Mouse (Mus musculus): ENCODE measurements at regions not wholly inside any gene's neighbourhood (a gene's known extent, or its start where the extent isn't known, plus 50 kb on each side); places are given as distances from the start of the nearest gene placed in this dataset.

DNA sequence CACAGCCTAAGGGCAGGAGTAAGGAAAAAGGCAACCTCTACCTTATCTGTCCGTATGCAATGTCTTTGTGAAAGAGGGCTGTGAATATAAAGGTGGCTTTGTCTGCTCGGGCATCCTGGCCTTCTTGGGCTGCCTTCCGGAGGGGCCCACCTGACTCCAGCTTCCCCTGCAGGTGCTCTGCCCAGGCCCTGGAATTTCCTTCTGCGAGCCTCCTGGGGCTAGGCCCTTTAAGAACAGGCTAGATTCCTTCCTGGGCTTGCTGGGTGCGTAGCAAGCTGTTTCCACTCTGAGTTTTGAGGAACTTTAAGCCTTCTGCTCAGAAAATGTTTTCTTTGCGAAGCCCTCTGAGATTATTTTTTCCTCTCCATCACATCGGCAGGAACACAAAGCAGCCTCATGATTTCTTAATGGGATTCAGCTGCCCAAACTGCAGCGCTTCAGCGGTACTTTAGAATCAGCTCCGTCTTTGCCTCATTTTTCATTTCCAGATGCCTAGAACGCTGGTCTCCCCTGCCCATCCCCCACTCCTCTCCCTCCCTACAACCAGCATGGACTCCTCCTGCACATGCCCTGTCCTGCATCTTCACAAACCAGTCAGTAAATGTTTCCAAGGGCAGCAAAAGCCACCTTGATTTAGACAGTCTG, 72.9 kb upstream of the Frmd6 start:
- no peak for DNase-seq (ENCODE audit: extremely low read depth, low read depth)

- DNase-seq (ENCODE audit: extremely low read depth, low read depth) = no peak
Observed at GRCm38 (mm10) chr12:70752911-70753290, 72.4 kb upstream of the Frmd6 start.

GRCm38 (mm10) chr12:70753458-70753857, 71.9 kb upstream of the Frmd6 start:
- DNase-seq (ENCODE audit: extremely low read depth, low read depth) = no peak

DNA sequence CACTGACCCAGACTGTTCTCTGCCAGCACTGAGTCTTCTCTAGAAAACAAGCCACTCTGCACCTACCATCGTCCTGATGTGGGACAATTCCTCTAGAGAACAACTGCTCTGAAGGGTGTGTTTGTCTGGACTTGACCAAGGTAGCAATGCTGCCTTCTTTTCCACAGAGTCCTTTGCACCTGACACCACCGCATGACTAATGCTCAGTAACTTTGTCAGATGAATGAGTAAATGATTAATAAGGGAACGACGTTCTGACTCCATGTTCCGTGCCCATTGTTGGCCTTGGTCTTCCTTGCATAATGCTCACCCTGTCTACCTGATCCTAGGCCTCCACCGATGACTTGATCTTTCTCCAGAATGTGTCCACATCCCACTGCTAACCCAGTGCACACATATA, 67.2 kb upstream of the Frmd6 start:
- no peak for DNase-seq (ENCODE audit: extremely low read depth, low read depth)

DNA sequence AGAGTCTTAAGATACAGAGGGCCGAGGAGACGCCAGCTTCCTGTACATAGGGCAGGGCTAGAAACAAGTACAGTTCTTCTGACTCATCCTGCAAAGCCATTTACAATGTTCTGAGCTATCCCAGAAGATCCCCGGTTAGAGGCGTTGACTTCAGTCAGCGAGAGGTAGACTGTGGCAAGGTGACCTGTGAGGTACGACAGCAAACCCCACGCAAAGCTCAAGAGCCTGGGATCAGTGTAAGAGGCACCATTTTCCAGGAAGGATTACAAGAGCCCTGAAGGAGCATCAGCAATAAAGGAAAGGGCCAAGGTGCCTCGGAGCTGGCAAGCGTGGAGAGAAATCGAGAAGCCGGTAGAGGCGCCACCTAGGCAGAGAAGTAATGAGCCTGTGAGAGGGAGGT, 61.8 kb upstream of the Frmd6 start:
- DNase-seq (ENCODE audit: extremely low read depth, low read depth) = no peak

DNA sequence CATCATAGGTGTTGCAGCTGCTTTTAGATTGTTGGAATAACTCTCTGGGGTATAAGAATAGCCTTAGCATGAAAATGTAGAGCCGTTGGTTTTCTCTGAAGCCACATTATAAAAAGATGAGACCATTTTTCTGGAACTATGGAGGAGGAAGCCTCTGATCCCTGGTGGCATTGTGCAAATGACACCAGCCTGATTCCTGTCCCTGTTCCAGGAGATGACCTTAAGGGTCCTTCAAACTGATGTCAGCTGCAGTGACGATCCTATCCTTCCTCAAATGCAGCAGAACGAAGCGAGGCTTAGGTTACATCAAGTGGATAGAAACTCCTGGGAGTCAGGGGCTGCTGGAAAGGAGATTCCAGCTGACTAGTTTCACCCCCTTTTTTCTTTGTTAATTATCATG, 59.0 kb upstream of the Frmd6 start:
- DNase-seq (ENCODE audit: extremely low read depth, low read depth) = no peak

DNA sequence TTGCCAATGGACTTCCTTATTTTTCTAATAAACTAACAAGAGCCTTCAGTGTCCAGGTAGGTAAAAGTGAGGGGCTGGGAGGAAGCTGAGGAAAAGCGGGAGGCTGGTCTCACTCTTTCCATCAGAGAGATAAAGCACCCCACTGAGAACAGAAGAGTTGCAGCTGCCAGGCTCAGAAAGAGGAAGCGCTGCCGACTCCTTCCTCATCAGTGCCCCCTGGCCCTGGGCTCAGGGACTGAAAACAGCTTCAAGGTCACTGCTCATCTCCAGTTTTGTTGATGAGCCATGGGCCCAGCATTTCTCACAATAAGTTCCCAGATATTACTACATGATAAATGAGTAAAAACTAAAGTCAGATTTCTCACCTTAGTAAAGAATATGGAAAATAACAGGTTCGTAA, 57.4 kb upstream of the Frmd6 start:
- peak; percentile 15 for DNase-seq (ENCODE audit: extremely low read depth, low read depth)

DNA sequence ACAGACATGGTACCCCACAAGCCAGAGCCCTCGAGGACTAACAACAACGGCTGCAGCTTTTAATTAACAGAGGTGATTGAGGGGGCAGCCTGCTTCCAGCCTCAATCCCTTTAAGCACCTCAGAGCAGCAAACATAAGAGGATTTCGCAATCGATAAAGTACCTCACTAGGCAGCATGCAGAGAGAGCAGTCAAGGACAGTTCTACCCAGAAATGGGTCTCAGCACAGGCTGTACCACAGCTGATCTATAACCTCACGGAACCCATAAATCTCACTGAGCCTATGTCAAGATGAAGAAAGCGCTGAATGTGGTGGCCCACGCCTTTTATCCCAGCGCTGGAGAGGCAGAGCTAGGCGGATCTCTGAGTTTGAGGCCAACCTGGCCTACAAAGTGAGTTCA, 56.6 kb upstream of the Frmd6 start:
- DNase-seq (ENCODE audit: extremely low read depth, low read depth) = no peak

DNA sequence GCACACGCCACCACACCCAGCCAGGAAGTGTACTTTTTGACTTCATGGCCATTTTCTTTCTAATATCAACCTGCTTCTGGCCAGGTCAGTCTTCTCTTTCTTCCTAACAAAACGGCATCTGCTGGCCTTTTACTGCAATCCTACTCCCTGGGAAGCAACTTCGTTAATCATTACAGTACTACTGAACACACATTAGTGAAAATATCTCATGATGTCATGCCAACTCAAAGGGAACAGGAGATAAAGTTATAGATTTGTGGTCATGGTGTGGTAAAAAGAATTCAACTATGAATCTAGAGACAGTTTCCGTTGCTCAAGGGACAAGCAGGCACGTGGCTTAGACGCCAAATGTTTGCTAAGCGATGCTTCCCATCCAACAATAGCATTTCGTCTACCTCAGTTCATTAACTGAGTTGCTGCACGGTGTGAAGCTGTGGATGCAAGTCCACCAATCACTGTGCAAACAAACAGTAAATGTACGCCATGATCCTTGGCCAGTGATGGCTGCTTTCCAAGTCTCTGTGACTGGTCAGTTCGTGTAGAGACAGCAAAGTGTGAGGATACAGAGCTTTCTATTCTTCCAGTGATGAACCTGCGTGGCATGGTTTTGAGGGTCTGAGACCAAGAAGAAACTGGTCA, 55.7 kb upstream of the Frmd6 start:
- DNase-seq (ENCODE audit: extremely low read depth, low read depth) = no peak

GRCm38 (mm10) chr12:70774006-70774405, 51.3 kb upstream of the Frmd6 start:
- DNase-seq (ENCODE audit: extremely low read depth, low read depth) = no peak

- no peak for DNase-seq (ENCODE audit: extremely low read depth, low read depth)
Observed at GRCm38 (mm10) chr12:70774816-70775591, 50.3 kb upstream of the Frmd6 start.
